Mouse (Mus musculus) granulocyte monocyte progenitor cell, adult 5-6 weeks (primary cell): ENCODE data around the gene Kazald1. TPM values are rescaled to one million over a fixed set of nuclear protein-coding genes. Genes with fewer than 3 reads are reported as not detected.
A peak's percentile ranks its signal among the peaks of the same experiment; 100 is the strongest.
"Not testable (repeated sequence)": the region's sequence is repeated elsewhere in the genome, so short reads cannot be mapped to it uniquely, and the experiment has no call there.

Source experiments
- ATAC-seq: replicated peaks from 2 replicates; pipeline ENCODE4 v1.8.0; 2016; ENCODE audit warnings: mild to moderate bottlenecking, moderate TSS enrichment, inconsistent platforms; ENCODE audit not compliant: poor library complexity, severe bottlenecking
- total RNA-seq, 2 experiments: library from RNA; stranded (forward) in 1 of 2; stranded (reverse) in 1 of 2; fragments of 200-712, 200-1000 nt in 1 of 2; fragments of >200 nt in 1 of 2; fragmentation: Nextera tagmentation in 1 of 2; gene quantifications; 2 replicates each; pipeline ENCODE4 v1.2.3; 2014 to 2017

The Kazald1 gene
- not detected in 2 replicates for total RNA-seq (2014; fragmentation: Nextera tagmentation)
- 0.69 TPM in 1 of 2 replicates, not detected in the other for total RNA-seq (2017)

DNA sequence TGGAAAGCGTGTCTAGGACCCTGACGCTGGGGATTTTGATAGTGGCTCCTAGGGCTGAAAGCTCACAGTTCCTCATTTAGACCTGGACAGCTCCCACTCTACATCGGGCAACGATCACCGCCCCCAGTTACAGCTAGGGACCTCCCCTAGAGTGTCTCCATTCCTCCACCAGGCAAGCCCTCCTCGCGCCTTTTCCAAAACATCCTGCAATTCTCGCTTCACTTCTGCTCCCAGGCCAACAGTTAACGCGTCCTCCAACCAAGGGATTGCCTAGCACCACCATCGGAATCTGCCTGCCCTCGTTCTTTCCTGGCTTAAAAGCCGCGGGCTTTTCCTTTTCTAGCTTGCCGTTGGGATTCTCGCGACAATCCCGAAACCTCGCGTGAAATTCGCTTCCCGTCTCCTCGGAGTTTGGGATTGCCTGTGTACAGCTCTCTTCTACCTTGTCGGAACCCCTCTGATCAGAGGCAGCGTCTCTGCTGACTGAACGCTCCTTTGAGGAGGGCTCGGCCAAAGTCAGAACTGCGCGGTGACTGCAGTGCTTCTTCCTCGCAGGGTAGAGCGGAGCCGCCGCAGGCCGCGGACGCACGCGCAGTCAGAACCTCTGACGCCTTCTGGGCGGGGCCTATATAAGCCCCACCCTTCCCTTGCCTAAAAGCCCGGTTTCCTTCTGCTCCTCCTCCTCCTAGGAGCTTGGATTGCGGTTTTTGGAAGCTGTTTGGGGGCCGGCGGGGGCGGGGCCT lies at the start of gene Kazald1:
Gene Kazald1 (plus strand): TSS at position 662 of the 743 bp plus-strand sequence.
- peak; percentile 57 for ATAC-seq

DNA sequence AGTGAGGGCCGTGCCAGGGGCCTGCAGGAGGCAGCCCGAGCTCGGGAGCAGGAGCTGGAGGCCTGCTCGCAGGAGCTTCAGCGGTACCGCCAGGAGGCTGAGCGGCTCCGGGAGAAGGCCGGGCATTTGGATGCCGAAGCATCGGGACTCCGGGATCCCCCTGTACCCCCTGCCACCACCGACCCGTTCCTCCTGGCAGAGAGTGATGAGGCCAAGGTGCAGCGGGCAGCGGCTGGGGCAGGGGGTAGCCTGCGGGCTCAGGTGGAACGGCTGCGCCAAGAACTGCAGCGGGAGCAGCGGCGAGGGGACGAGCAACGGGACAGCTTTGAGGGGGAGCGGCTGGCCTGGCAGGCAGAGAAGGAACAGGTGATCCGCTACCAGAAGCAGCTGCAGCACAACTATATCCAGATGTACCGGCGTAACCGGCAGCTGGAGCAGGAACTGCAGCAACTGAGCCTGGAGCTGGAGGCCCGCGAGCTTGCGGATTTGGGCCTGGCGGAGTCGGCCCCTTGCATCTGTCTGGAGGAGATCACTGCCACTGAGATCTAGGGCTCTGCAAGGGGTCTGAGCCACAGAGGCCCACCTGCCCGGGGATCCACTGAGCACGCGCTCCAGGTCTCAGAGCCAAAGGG lies 49.0 kb upstream of the Kazald1 start:
- no peak for ATAC-seq

GRCm38 (mm10) chr19:45026958-45027670 lies 47.9 kb upstream of the Kazald1 start:
- no peak for ATAC-seq

DNA sequence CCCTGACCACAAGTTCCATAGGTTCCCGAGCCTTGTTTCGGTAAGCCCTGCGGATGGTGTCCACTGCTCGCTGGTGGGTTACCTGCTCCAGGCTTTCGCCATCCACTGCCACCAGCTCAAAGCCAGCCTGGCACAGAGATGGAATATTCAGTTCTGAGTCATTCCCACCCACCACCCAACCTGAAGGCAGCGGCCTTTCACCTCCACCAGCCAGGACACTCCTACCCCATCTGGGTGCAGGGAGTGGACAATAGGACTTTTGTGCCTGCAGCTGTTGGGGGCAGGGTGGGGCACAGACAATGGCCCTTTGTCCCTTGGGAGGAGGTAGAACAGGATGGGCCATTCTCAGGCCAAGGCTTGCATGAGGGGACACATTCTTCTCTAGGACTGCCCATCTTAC lies 47.2 kb upstream of the Kazald1 start:
- no peak for ATAC-seq

DNA sequence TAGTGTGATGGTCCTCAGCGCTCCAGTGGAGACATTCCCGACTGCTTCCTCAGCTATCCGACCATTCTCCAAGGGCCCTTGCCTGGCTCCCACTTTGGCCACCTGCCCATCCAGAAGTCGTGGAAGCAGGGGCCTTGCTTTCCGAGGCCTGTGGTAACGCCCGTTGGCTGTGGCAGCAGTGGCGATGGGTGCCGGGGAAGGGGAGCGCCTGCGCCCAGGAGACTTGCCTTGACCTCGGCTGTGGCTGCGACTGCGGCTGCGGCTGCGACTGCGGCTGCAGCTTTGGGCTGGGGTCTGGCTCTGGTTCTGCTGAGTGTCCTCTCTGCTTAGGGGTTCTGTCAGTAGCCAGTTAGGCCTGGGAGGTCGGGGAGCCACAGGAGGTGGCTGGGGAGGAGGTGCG lies 46.3 kb upstream of the Kazald1 start:
- ATAC-seq = no peak

- no peak for ATAC-seq
Observed at GRCm38 (mm10) chr19:45029571-45029970, 45.5 kb upstream of the Kazald1 start.

DNA sequence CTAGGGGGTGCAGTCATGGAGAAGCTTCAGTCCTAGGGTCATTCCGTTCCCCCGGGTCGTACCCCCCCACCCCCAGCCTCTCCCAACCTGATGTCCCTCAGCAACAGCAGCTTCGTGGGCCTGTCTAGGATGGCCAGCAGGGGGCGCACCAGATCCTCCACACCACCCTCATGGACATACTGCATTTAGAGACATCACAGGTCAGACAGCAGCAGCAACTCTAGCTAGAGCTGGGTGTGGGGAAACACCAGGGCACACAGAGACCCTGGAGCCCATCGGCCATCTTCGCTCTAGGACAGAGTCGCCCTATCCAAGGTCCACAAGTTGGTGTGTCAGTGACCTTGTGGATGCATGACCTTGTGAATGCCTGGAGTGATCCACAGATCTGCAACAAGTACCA lies 44.9 kb upstream of the Kazald1 start:
- ATAC-seq = peak; percentile 36

DNA sequence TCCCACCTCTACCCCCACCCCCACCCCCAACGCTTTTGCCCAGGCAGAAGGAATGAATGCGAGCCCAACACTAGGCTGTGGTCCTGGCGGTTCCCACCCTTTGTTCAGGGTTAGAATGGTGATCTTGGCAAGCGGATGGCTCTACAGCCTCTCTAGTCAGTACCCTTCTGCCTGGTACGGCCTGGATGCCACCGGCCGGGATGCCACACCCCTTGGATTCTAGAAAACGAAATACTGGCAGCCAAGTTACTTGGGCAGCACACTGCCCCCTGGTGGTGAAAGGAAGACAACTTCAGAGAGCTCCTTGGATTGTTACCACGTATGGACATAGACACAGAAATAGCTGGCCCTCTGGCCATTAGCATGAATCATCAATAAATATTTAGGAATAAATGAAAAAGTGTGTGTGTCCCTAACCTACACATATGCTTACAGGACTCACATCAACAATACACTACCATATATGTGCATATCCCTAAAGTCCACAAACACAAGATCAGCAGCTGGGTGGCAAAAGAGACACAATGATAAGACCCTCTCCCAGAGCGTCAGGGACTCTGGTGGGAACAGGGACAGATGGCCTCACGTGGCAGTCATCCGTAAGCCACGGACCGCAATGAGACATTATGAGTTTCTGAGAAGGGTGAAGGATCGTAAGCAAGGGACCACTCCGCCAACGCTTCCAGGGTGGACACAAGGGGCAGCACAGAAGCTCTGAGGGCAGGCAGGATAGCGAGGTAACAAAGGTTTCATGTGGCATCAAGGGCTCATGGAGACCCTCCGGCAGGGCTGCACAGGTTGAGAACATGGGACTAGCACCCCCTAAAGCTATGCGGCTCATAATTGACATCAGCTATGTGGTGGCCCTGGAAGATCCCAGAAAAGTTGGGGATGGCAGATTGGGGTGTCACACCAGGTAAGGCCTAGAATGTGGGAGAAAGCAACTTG lies 44.0 kb upstream of the Kazald1 start:
- peak; percentile 55 for ATAC-seq

DNA sequence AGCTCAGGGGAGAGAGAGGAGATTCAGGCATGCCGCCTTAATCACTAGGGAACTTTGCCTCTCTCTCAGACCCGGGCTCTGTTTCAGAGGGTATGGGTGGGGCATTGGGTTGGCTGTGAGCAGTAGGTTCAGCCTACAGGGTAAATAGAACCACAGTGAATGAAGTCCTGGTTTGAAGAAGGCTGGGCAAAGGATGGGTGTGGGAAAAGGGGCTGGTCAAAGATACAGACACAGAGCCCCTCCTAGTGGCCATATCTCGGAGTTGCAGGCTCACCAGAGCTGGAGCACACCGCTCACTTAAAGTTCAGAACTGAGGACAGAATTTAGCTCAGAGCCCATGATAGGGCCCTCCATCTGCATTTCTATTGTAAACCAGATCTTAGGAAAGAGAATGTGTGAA lies 43.3 kb upstream of the Kazald1 start:
- ATAC-seq = peak; percentile 60

GRCm38 (mm10) chr19:45032570-45033332 lies 42.3 kb upstream of the Kazald1 start:
- ATAC-seq = peak; percentile 43; the same call in 1 of the 2 replicates

GRCm38 (mm10) chr19:45036867-45037266 lies 38.2 kb upstream of the Kazald1 start:
- ATAC-seq = peak; percentile 64

- not testable (repeated sequence) for ATAC-seq
Observed at GRCm38 (mm10) chr19:45038198-45038597, 36.8 kb upstream of the Kazald1 start.

GRCm38 (mm10) chr19:45040214-45040613 lies 34.8 kb upstream of the Kazald1 start:
- no peak for ATAC-seq

DNA sequence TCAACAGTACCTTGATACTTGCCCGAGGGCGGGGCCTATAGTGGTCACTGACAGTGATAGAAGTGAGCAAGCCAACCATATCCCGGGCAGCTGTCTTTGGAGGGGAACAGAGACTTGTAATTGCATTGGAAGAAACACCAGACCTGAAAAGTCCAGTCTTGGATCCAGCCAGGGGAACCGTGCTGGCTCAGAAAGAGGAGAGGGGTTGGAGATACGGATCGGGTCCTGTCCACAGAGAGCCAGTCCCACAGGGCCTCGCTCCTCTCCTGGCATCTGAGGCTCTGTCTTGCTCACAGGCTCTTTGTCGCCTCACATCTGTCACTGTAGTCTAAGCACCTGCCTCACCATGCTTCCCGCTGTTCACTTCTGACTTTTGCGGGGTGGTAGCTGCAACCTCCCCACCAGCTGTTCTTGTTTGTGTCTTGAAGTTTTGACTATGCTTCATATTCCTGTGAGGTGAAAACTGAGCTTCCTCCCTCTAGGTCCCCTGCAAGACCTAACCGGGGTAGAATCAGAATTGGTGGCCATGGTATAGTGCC lies 30.6 kb upstream of the Kazald1 start:
- no peak for ATAC-seq

DNA sequence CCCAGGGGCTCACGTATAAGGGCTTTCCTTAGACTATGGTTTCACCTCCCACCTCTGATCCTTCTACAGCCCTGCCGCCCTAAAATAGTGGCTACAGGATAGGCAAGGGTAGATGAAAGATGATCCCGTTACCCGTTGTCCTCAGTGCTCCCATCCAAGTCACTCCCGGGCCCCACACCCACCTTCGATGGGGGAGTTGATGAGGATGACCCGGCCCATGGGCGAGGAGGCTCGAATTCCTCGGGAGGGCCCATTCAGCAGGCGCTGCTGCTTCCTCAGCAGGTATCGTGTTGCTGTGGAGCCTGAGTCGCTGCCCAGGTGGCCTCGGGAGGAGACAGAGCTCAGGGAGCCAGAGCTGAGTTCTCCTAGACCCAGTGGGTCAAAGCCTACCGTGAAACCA lies 29.8 kb upstream of the Kazald1 start:
- ATAC-seq = no peak

DNA sequence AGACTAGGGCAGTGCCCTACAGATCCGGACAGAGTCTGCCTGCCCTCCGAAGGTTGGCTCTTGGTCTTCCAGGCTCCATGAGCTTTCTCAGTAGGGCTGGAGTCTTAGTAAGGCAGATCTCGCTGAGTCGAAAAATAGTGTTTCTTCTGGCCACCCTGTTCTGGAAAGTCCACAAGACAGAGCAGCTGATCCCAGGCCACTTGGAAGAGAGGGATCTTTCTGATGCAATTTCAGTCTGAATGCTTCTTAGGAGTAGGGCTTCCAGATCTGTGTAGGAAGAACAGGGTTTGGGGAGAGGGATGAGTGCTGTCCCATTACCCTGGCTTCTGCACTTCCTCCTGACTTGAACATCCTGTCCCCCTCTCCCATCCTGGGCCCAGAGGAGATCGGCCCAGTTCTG lies 29.4 kb upstream of the Kazald1 start, which contains the start of gene Pdzd7:
Gene Pdzd7 (minus strand): TSS at position 67 of the 400 bp plus-strand sequence.
- no peak for ATAC-seq

- ATAC-seq = no peak
Observed at GRCm38 (mm10) chr19:45046523-45047321, 28.3 kb upstream of the Kazald1 start.

DNA sequence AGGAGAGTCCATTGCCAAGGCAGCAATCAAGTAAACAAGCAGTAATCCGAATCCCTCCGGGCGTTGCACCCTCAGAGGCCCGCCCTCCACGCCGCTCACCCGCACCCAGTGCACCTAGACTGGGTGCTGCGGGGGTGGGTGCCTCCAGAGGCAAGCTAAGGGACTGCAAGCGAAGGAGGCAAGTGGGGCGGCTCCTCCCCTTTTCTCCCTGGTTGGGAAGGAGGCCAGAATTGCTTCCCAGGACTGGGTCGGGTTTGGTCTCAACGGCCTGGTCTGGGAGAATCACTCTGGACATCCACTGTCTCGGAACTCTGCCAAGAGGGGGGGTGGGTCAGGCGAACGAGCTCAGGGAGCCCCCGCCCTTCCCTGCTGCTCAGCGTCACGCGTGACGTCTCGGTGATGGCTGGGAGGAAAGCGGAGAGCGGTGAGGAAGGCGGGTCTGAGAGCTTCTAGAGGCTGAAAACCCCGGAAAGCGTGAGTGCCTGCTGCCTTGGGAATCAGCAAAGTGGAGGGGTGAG lies 27.6 kb upstream of the Kazald1 start, which contains the start of gene Sfxn3:
Gene Sfxn3 (plus strand): TSS at position 87 of the 518 bp plus-strand sequence.
- ATAC-seq = peak; percentile 80
